Mouse (Mus musculus): ENCODE data around the gene Tmem121. TPM values are rescaled to one million over a fixed set of nuclear protein-coding genes. Genes with fewer than 3 reads are reported as not detected.

Tmem121 gene
- polyA plus RNA-seq, 1 experiment from 2014 or later: 1.5 TPM

- no peak overlapping the region for H3K4me3 ChIP-seq (ENCODE audit: low read depth, low read length)
- H3K9me3 ChIP-seq (replicated peaks; ENCODE audit: control insufficient read depth, low read length): no peaks in the 10 kb centered on the region
- H3K36me3 ChIP-seq (ENCODE audit: control insufficient read depth, insufficient read depth, low read length): 0 out of 2 replicates have a peak, but pooled peaks cover 4% of the 10 kb centered on the region
- WGBS (ENCODE audit: insufficient replicate concordance): 87% methylated on average over 8 of the region's 8 CpGs
- H3K27ac ChIP-seq (ENCODE audit: low read depth, low read length): no peak overlapping the region
- H3K4me1 ChIP-seq (ENCODE audit: control insufficient read depth, insufficient read depth, low read length): peaks cover 17% of the 10 kb centered on the region
- no peak overlapping the region for H3K9ac ChIP-seq (ENCODE audit: low read depth, low read length)
- no peak for ATAC-seq (replicated peaks; ENCODE audit: insufficient number of reproducible peaks, low FRiP score, low TSS enrichment)
- no peaks in the 10 kb centered on the region for H3K27me3 ChIP-seq (ENCODE audit: control insufficient read depth, insufficient read depth, low read length)
- H3K4me2 ChIP-seq: peak overlapping the region; percentile 97; the same call in 1 of the 2 replicates
Observed at GRCm38 (mm10) chr12:113157521-113157920, 28.2 kb upstream of the Tmem121 start.

GRCm38 (mm10) chr12:113157971-113158370 is 27.8 kb upstream of the Tmem121 start:
- H3K27ac ChIP-seq (ENCODE audit: low read depth, low read length): no peak overlapping the region
- 89% methylated on average over 8 of the region's 8 CpGs for WGBS (ENCODE audit: insufficient replicate concordance)
- H3K4me1 ChIP-seq (ENCODE audit: control insufficient read depth, insufficient read depth, low read length): peaks cover 17% of the 10 kb centered on the region
- no peaks in the 10 kb centered on the region for H3K9me3 ChIP-seq (replicated peaks; ENCODE audit: control insufficient read depth, low read length)
- no peak overlapping the region for H3K4me2 ChIP-seq
- H3K27me3 ChIP-seq (ENCODE audit: control insufficient read depth, insufficient read depth, low read length): no peaks in the 10 kb centered on the region
- H3K9ac ChIP-seq (ENCODE audit: low read depth, low read length): no peak overlapping the region
- no peak overlapping the region for H3K4me3 ChIP-seq (ENCODE audit: low read depth, low read length)
- 0 out of 2 replicates have a peak, but pooled peaks cover 5% of the 10 kb centered on the region for H3K36me3 ChIP-seq (ENCODE audit: control insufficient read depth, insufficient read depth, low read length)
- no peak for ATAC-seq (replicated peaks; ENCODE audit: insufficient number of reproducible peaks, low FRiP score, low TSS enrichment)

DNA sequence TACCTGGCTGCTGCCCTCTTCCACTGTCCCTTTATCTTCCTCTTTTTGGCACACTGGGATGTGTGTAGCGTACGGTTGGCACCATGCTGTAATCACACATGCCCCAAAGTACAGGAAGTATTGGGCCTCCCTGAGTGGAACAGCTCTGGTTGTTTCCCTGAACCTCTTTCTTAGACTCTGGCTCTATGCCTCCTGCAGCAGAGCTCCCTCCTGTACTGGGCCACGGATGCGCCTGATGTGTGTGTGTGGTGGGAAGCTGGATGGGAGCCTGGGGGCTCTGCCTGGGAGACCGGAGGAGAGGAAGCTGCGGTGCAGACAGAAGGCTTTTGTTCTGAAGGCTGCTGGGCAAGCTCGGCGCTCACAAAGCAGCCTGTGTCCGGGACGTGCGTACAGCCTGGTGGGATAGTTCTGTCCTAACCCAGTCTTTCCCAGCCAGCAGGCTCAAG is 22.1 kb upstream of the Tmem121 start:
- no peak overlapping the region for H3K27ac ChIP-seq (ENCODE audit: low read depth, low read length)
- no peak for ATAC-seq (replicated peaks; ENCODE audit: insufficient number of reproducible peaks, low FRiP score, low TSS enrichment)
- no peaks in the 10 kb centered on the region for H3K4me1 ChIP-seq (ENCODE audit: control insufficient read depth, insufficient read depth, low read length)
- no peak overlapping the region for H3K4me2 ChIP-seq
- H3K4me3 ChIP-seq (ENCODE audit: low read depth, low read length): no peak overlapping the region
- WGBS (ENCODE audit: insufficient replicate concordance): 79% methylated on average over 11 of the region's 11 CpGs
- H3K36me3 ChIP-seq (ENCODE audit: control insufficient read depth, insufficient read depth, low read length): peaks cover 8% of the 10 kb centered on the region; the same call in 1 of the 2 replicates
- no peak overlapping the region for H3K9ac ChIP-seq (ENCODE audit: low read depth, low read length)
- H3K27me3 ChIP-seq (ENCODE audit: control insufficient read depth, insufficient read depth, low read length): no peaks in the 10 kb centered on the region
- no peaks in the 10 kb centered on the region for H3K9me3 ChIP-seq (replicated peaks; ENCODE audit: control insufficient read depth, low read length)

DNA sequence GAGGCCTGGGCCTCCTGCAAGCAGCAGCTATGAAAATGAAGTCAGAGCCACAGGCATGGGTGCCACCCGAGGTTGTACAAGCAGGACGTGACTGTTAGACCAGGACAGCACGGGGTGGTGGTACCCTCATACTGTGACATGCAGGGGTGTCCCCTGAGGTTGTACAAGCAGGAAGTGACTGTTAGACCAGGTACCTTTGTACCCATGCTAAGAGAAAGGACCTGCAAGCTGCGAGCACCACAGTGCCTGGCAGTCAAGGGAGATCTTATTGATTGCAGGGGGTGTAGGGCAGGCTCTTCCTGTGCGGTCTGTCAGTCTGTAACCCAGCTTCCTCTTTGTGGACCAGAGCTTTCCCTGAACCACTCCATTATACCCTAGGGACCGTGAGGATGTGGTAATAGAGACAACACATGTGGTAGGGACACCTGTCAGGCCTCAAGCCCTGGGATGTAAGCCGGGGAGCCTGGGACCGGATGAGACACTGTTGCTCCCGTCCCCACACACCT is 17.6 kb upstream of the Tmem121 start:
- no peaks in the 10 kb centered on the region for H3K4me1 ChIP-seq (ENCODE audit: control insufficient read depth, insufficient read depth, low read length)
- no peak overlapping the region for H3K4me3 ChIP-seq (ENCODE audit: low read depth, low read length)
- H3K9me3 ChIP-seq (replicated peaks; ENCODE audit: control insufficient read depth, low read length): no peaks in the 10 kb centered on the region
- H3K4me2 ChIP-seq: no peak overlapping the region
- no peak overlapping the region for H3K9ac ChIP-seq (ENCODE audit: low read depth, low read length)
- H3K27me3 ChIP-seq (ENCODE audit: control insufficient read depth, insufficient read depth, low read length): no peaks in the 10 kb centered on the region
- no peak overlapping the region for H3K27ac ChIP-seq (ENCODE audit: low read depth, low read length)
- 74% methylated on average over 9 of the region's 9 CpGs for WGBS (ENCODE audit: insufficient replicate concordance)
- no peak for ATAC-seq (replicated peaks; ENCODE audit: insufficient number of reproducible peaks, low FRiP score, low TSS enrichment)
- peaks cover 2% of the 10 kb centered on the region; the same call in 1 of the 2 replicates for H3K36me3 ChIP-seq (ENCODE audit: control insufficient read depth, insufficient read depth, low read length)

- Histone ChIP-seq H3K27me3 (ENCODE audit: control insufficient read depth, insufficient read depth, low read length) (no peaks in the 10 kb centered on the region), H3K36me3 (ENCODE audit: control insufficient read depth, insufficient read depth, low read length) (no peaks in the 10 kb centered on the region), H3K27ac (ENCODE audit: low read depth, low read length) (no peak overlapping the region), H3K4me3 (ENCODE audit: low read depth, low read length) (no peak overlapping the region), H3K9me3 (replicated peaks; ENCODE audit: control insufficient read depth, low read length) (no peaks in the 10 kb centered on the region), H3K4me2 (no peak overlapping the region), H3K4me1 (ENCODE audit: control insufficient read depth, insufficient read depth, low read length) (no peaks in the 10 kb centered on the region), H3K9ac (ENCODE audit: low read depth, low read length) (no peak overlapping the region)
- no peak; the same call in 1 of the 2 replicates for ATAC-seq (replicated peaks; ENCODE audit: insufficient number of reproducible peaks, low FRiP score, low TSS enrichment)
- WGBS (ENCODE audit: insufficient replicate concordance): 82% methylated on average over 18 of the region's 18 CpGs
Observed at GRCm38 (mm10) chr12:113176960-113177725, 8.6 kb upstream of the Tmem121 start.

- H3K27ac ChIP-seq (ENCODE audit: low read depth, low read length): no peak overlapping the region
- no peak overlapping the region for H3K4me3 ChIP-seq (ENCODE audit: low read depth, low read length)
- H3K27me3 ChIP-seq (ENCODE audit: control insufficient read depth, insufficient read depth, low read length): peaks cover 16% of the 10 kb centered on the region
- H3K9ac ChIP-seq (ENCODE audit: low read depth, low read length): no peak overlapping the region
- H3K4me1 ChIP-seq (ENCODE audit: control insufficient read depth, insufficient read depth, low read length): peaks cover 1% of the 10 kb centered on the region
- WGBS (ENCODE audit: insufficient replicate concordance): 45% methylated on average over 4 of the region's 4 CpGs
- no peaks in the 10 kb centered on the region for H3K36me3 ChIP-seq (ENCODE audit: control insufficient read depth, insufficient read depth, low read length)
- H3K9me3 ChIP-seq (replicated peaks; ENCODE audit: control insufficient read depth, low read length): no peaks in the 10 kb centered on the region
- ATAC-seq (replicated peaks; ENCODE audit: insufficient number of reproducible peaks, low FRiP score, low TSS enrichment): no peak
- H3K4me2 ChIP-seq: no peak overlapping the region
Observed at GRCm38 (mm10) chr12:113181020-113181419, 4.7 kb upstream of the Tmem121 start.

GRCm38 (mm10) chr12:113184945-113185344 is 785 bp upstream of the Tmem121 start:
- H3K36me3 ChIP-seq (ENCODE audit: control insufficient read depth, insufficient read depth, low read length): no peaks in the 10 kb centered on the region
- 53% methylated on average over 5 of the region's 5 CpGs for WGBS (ENCODE audit: insufficient replicate concordance)
- peak overlapping the region; percentile 93; the same call in 1 of the 2 replicates for H3K4me2 ChIP-seq
- H3K9me3 ChIP-seq (replicated peaks; ENCODE audit: control insufficient read depth, low read length): no peaks in the 10 kb centered on the region
- no peak overlapping the region for H3K9ac ChIP-seq (ENCODE audit: low read depth, low read length)
- peaks cover 46% of the 10 kb centered on the region for H3K27me3 ChIP-seq (ENCODE audit: control insufficient read depth, insufficient read depth, low read length)
- ATAC-seq (replicated peaks; ENCODE audit: insufficient number of reproducible peaks, low FRiP score, low TSS enrichment): no peak
- H3K4me1 ChIP-seq (ENCODE audit: control insufficient read depth, insufficient read depth, low read length): peaks cover 14% of the 10 kb centered on the region
- no peak overlapping the region for H3K27ac ChIP-seq (ENCODE audit: low read depth, low read length)
- H3K4me3 ChIP-seq (ENCODE audit: low read depth, low read length): no peak overlapping the region

DNA sequence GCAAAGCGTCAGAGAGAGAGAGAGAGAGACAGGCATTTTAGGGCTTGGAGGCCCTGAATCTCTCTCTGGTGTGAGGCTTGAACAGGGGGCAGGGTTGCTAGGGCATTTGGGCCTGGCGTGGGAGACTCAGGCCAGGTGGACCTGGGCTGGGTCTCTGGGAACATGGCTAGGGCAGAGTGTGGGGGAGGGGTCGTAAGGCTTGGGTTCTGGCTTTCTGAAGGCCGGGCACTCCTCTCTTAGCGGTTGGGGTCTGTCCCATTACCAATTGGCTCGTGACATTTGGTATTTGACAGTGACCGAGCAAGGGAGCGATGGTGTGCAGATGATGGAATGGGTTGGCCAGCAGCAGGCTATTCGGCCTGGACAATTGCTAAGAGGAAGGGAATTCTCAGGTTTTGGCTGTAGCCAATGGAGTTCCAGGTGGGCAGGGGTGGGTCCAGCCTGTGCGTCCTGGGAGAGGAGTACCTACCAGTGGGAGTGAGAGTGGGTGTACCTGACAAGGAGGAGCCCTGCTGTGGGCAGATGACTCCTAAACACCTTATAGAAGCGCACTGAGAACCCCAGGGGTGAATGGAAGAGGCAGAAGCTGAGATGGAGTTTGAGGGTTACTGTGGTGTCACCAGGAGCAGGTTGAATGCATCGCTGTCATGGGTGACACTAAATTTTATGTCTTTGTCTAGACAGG is 738 bp downstream of the Tmem121 start:
- Histone ChIP-seq H3K4me2 (peak overlapping the region; percentile 93), H3K27ac (ENCODE audit: low read depth, low read length) (no peak overlapping the region), H3K36me3 (ENCODE audit: control insufficient read depth, insufficient read depth, low read length) (no peaks in the 10 kb centered on the region), H3K4me3 (ENCODE audit: low read depth, low read length) (peak overlapping the region; percentile 53), H3K4me1 (ENCODE audit: control insufficient read depth, insufficient read depth, low read length) (peaks cover 14% of the 10 kb centered on the region), H3K9me3 (replicated peaks; ENCODE audit: control insufficient read depth, low read length) (no peaks in the 10 kb centered on the region), H3K27me3 (ENCODE audit: control insufficient read depth, insufficient read depth, low read length) (peaks cover 46% of the 10 kb centered on the region), H3K9ac (ENCODE audit: low read depth, low read length) (peak overlapping the region; percentile 56; the same call in 1 of the 2 replicates)
- ATAC-seq (replicated peaks; ENCODE audit: insufficient number of reproducible peaks, low FRiP score, low TSS enrichment): no peak
- WGBS (ENCODE audit: insufficient replicate concordance): 36% methylated on average over 12 of the region's 12 CpGs
